Mouse (Mus musculus) hindbrain, embryonic 14.5 days (tissue): ENCODE data around the gene Cdc42se1. TPM values are rescaled to one million over a fixed set of nuclear protein-coding genes. Genes with fewer than 3 reads are reported as not detected.
A peak's percentile ranks its signal among the peaks of the same experiment; 100 is the strongest.
"Not testable (repeated sequence)": the region's sequence is repeated elsewhere in the genome, so short reads cannot be mapped to it uniquely, and the experiment has no call there.

Experiments used
- ATAC-seq: fragments of 200-750 bp; cut with Nextera tagmentation; 2 replicates; pipeline ENCODE4 v1.8.0; 2017; ENCODE audit warnings: moderate number of reproducible peaks, mild to moderate bottlenecking, moderate TSS enrichment, moderate library complexity; ENCODE audit not compliant: low FRiP score
- DNase-seq: peaks from one replicate; pipeline ENCODE4 v3.0.0-alpha.2; 2015; ENCODE audit warnings: low spot score
- H3K27ac ChIP-seq: fragments of 300-500 bp; sonication (generic); 2 replicates; pipeline ENCODE4 v1.5.1; 2014; ENCODE audit warnings: mild to moderate bottlenecking, moderate library complexity
- H3K27me3 ChIP-seq: fragments of 300-500 bp; sonication (generic); 2 replicates; pipeline ENCODE4 v1.6.1; 2014; ENCODE audit warnings: mild to moderate bottlenecking, low read length, mixed read lengths; ENCODE audit not compliant: control insufficient read depth, insufficient read depth
- H3K36me3 ChIP-seq: fragments of 300-500 bp; sonication (generic); replicated peaks from 2 replicates; pipeline ENCODE4 v1.6.1; 2014; ENCODE audit not compliant: control insufficient read depth, insufficient read depth
- H3K4me1 ChIP-seq: fragments of 300-500 bp; sonication (generic); replicated peaks from 2 replicates; pipeline ENCODE4 v1.6.1; 2014; ENCODE audit warnings: antibody characterized with exemption, low read length, mixed read lengths; ENCODE audit not compliant: control insufficient read depth, insufficient read depth
- H3K4me2 ChIP-seq: fragments of 300-500 bp; sonication (generic); replicated peaks from 2 replicates; pipeline ENCODE4 v1.6.1; 2014; ENCODE audit warnings: mild to moderate bottlenecking, moderate library complexity
- H3K4me3 ChIP-seq: fragments of 300-500 bp; sonication (generic); replicated peaks from 2 replicates; pipeline ENCODE4 v1.5.1; 2014; ENCODE audit warnings: mild to moderate bottlenecking, low read length
- H3K9ac ChIP-seq: fragments of 300-500 bp; sonication (generic); 2 replicates; pipeline ENCODE4 v1.6.1; 2014
- H3K9me3 ChIP-seq: fragments of 300-500 bp; sonication (generic); 2 replicates; pipeline ENCODE4 v1.6.1; 2016; ENCODE audit warnings: low read length; ENCODE audit not compliant: control insufficient read depth
- WGBS: fragments of 180-500 bp; shearing (Covaris S2); extraction: QIAGEN DNeasy Blood & Tissue Kit; methylation state at CpG from one replicate; pipeline ENCODE4 v1.1.7; 2014; 5-methylcytosine and 5-hydroxymethylcytosine counted together
- polyA plus RNA-seq: library from polyadenylated mRNA; unstranded; fragments of >200 nt; fragmentation: Nextera tagmentation; extraction: Ambion mirVana; gene quantifications from 2 replicates; pipeline ENCODE4 v1.2.1, GENCODE M21; 2014

The Cdc42se1 gene
- polyA plus RNA-seq, 1 experiment from 2014 or later = 65.0 TPM

DNA sequence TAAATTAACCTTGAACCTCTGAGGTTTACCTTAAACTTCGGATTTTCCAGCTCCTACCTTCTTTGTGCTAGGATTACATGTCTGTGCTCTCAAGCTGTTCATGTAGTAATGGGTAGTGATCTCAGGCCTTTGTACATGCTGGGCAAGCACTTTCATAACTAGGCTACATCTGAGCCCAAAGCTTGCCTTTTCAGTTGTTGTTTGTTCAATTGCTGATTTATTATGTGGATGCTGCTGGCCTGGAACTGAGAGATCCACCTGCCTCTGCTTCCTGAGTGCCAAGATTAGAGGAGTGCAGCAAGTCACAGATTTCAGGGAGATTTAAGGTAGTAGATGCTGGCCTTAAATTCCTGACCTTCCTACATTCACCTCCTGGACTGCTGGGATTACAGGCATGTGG, 29.4 kb upstream of the Cdc42se1 start:
- Histone ChIP-seq H3K27ac (no peak overlapping the region), H3K4me1 (no peaks in the 10 kb centered on the region), H3K9ac (no peak overlapping the region), H3K27me3 (no peaks in the 10 kb centered on the region), H3K36me3 (peaks cover 92% of the 10 kb centered on the region), H3K9me3 (no peaks in the 10 kb centered on the region), H3K4me3 (no peak overlapping the region), H3K4me2 (no peak overlapping the region)
- DNase-seq (no peak), ATAC-seq (no peak)
- WGBS = 89% methylated on average over 1 of the region's 1 CpGs

DNA sequence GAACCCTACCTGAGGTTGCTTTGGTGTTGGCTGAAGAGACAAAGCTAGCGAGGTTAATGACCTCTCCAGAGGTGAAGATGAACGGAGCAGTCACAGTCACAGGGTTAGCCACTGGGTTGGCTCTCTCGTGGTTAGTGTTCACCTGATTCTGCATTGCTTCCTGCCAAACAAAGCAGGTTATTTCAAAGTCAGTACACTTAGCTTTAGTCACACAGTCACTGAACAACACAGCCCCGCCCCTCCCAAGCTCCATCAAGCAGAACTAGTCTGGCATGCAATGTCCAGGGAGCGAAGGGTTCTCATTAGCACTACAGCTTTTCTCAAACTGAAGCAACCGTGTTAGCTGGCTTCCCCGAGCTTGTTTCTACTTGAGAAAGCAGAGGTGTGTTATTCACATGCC, 28.4 kb upstream of the Cdc42se1 start:
- Histone ChIP-seq H3K4me3 (no peak overlapping the region), H3K9me3 (no peaks in the 10 kb centered on the region), H3K36me3 (peaks cover 95% of the 10 kb centered on the region), H3K4me2 (no peak overlapping the region), H3K27me3 (no peaks in the 10 kb centered on the region), H3K9ac (no peak overlapping the region), H3K4me1 (no peaks in the 10 kb centered on the region), H3K27ac (no peak overlapping the region)
- DNase-seq (no peak), ATAC-seq (no peak)
- 81% methylated on average over 7 of the region's 7 CpGs for WGBS

DNA sequence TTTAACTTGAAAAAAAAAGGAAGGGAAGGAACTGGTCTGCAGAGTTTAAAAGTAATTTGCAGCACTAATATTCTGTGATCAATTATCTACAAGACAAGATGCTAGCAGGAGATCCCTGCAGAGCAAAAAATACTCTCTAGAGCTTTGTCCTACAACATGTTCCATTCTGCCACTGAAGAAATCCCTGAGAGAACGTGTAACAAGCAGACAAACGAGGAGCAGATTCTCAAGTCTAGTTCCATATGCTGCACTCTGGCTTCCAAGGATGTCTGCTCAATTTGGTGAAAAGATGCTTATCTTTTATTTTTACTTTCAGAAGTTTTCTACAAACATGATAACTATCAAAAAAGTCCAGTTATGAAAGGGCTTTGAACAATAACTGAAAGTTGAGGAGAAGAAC, 28.0 kb upstream of the Cdc42se1 start:
- Histone ChIP-seq H3K4me2 (no peak overlapping the region), H3K27ac (no peak overlapping the region), H3K27me3 (no peaks in the 10 kb centered on the region), H3K9ac (no peak overlapping the region), H3K4me1 (no peaks in the 10 kb centered on the region), H3K36me3 (peaks cover 95% of the 10 kb centered on the region), H3K9me3 (no peaks in the 10 kb centered on the region), H3K4me3 (no peak overlapping the region)
- DNase-seq (no peak), ATAC-seq (no peak)
- WGBS = 79% methylated on average over 2 of the region's 2 CpGs

DNA sequence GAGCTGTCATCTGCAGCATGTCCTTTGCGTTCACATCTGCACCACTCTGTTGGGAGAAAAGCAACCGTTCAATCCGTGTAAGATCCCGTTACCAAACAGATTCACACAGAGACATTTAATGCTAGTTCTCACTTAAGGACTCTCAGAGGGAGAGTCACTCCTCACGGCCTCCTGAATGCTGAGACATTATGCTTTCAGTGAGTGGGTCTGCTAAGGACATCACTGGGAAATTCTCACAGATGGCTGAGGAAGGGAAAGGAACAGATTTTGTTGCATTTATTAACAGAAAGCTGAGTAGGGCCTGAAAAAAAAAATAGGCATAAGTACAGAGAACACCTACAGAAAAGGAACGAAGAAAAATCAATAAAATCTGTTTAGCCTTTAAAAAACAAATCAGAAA, 24.7 kb upstream of the Cdc42se1 start:
- no peak overlapping the region for H3K4me2 ChIP-seq
- peaks cover 89% of the 10 kb centered on the region for H3K36me3 ChIP-seq
- H3K4me1 ChIP-seq = no peaks in the 10 kb centered on the region

DNA sequence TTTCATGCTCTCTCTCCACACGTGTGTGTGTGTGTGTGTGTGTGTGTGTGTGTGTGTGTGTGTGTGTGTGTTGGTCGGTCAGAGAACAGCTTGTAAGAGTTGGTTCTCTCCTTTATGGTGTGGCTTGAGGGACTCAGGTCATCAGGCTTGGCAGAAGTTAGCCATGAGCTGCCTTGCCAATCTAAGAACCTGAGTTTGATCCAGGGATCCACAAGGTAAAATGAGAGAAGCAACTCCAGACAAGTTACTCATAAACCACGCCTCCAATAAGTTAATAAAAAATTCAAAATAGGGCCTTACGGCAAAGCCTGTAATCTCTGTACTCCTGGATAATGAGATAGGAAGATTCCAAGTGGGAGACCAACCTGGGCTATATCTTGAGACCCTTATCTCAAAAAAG, 20.2 kb upstream of the Cdc42se1 start:
- DNase-seq = no peak
- no peak overlapping the region for H3K27ac ChIP-seq
- H3K4me2 ChIP-seq = no peak overlapping the region
- H3K9me3 ChIP-seq = no peaks in the 10 kb centered on the region
- peaks cover 54% of the 10 kb centered on the region for H3K36me3 ChIP-seq
- no peaks in the 10 kb centered on the region for H3K27me3 ChIP-seq
- H3K9ac ChIP-seq = no peak overlapping the region
- H3K4me3 ChIP-seq = no peak overlapping the region
- no peaks in the 10 kb centered on the region for H3K4me1 ChIP-seq
- no peak for ATAC-seq
- 93% methylated on average over 4 of the region's 4 CpGs for WGBS

More for the DNA sequence above, 24.7 kb upstream of the Cdc42se1 start:
- no peak overlapping the region for H3K27ac ChIP-seq
- DNase-seq (no peak), ATAC-seq (no peak)
- WGBS = 91% methylated on average over 6 of the region's 6 CpGs
- H3K27me3 ChIP-seq = no peaks in the 10 kb centered on the region
- H3K9ac ChIP-seq = no peak overlapping the region
- H3K4me3 ChIP-seq = no peak overlapping the region
- H3K9me3 ChIP-seq = no peaks in the 10 kb centered on the region

DNA sequence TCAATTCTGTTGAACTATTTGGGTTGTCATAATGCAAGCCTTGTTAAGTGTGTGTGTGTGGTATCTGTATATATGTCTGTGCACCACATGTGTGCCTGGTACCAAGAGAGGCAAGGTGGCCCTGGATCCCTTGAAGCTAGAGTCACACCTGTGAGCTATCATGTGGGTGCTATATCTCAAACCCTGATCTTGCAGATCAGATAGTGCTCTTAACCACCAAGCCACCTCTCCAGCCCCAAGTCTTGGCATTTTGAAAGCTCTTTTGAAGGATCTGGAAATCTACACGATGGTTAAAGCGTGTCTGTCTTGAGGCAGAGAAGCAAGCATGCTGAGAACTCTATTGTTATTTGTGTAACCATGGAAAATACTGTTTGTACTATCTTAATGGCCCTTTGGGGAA, 17.9 kb upstream of the Cdc42se1 start:
- H3K27me3 ChIP-seq = no peaks in the 10 kb centered on the region
- H3K9ac ChIP-seq = no peak overlapping the region
- no peak for DNase-seq
- ATAC-seq = no peak
- no peak overlapping the region for H3K27ac ChIP-seq
- H3K4me1 ChIP-seq = no peaks in the 10 kb centered on the region
- no peak overlapping the region for H3K4me3 ChIP-seq
- 52% methylated on average over 2 of the region's 2 CpGs for WGBS
- H3K9me3 ChIP-seq = no peaks in the 10 kb centered on the region
- H3K4me2 ChIP-seq = no peak overlapping the region
- peaks cover 41% of the 10 kb centered on the region for H3K36me3 ChIP-seq

DNA sequence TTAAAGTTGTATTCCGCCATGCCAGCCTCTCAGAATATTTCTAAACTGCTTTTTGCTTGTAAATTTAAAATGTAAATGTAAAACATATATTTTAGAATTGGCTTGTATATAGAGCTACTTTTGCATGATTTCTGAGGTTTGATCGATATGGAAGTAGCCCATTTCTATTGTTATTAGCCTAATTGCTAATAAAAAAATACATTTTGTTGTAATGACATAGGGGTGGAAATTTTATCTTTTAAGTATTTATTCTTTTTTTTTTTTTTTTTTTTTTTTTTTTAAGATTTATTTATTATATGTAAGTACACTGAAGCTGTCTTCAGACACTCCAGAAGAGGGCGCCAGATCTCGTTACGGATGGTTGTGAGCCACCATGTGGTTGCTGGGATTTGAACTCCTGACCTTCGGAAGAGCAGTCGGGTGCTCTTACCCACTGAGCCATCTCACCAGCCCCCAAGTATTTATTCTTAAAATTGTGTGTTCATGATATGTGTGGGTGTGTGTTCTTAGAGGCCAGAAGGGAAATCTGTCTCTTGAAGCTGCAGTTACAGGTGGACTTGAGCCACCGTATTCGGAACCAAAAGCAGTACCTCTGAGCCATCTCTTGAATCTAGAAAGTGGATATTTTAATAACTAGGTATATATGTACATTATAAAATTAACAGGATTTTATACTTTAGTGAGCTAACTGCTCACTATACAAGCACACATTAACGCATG, 15.5 kb upstream of the Cdc42se1 start:
- not testable (repeated sequence) for H3K27ac ChIP-seq, H3K9ac ChIP-seq, H3K9me3 ChIP-seq, H3K4me3 ChIP-seq, ATAC-seq, H3K4me2 ChIP-seq, H3K27me3 ChIP-seq, H3K4me1 ChIP-seq, DNase-seq
- WGBS = 94% methylated on average over 7 of the region's 10 CpGs
- H3K36me3 ChIP-seq = peaks cover 29% of the 10 kb centered on the region

DNA sequence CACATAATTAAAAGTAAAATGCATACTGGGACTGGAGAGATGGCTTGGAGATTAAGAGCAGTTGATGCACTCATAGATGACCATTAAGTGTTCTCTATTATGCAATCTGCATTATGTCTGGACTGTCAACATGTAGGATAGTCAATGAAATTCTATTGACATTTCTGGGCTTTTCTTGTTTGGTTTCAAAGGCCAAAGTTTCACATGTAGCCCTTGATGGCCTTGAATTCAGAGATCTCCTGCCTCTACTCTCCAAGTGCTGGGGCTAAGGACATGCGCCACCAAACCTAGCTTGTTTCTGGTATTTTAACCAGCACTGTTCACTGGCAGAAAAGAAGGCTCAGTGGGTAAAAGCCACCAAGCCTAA, 14.9 kb upstream of the Cdc42se1 start:
- no peaks in the 10 kb centered on the region for H3K27me3 ChIP-seq
- no peak for ATAC-seq
- WGBS = 100% methylated on average over 1 of the region's 1 CpGs

DNA sequence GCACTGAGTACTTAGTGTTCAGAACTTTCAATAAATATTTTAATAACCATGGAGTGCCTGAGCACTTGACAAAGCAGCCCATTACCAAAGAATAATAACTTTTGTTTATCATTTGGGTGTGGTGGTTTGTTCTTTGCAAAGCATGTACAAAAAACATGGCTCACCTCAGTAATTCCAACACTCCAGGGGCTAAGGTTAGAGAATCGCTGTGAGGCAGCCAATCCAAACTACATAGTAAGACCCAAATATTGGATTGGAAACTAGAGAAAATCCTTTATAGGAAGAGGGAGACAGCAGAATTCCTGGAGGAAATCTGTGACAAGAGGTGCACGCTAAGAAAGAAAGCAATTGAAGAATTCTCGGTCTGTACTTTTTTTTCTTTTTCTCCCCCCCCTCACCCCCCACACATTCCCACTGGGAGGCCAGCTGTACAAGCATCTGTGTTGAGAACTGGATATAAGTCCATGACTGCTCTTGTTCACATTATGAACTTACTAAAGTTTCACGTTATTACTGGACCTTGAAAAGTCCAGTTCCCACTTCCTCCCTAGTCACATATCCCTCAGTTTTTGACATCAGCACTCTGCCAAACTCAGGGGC, 11.8 kb upstream of the Cdc42se1 start:
- DNase-seq (no peak), ATAC-seq (no peak)
- WGBS = 26% methylated on average over 4 of the region's 4 CpGs

More for the DNA sequence above, 14.9 kb upstream of the Cdc42se1 start:
- no peaks in the 10 kb centered on the region for H3K9me3 ChIP-seq
- H3K4me3 ChIP-seq = no peak overlapping the region
- 0 out of 2 replicates have a peak, but pooled peaks cover 12% of the 10 kb centered on the region for H3K4me1 ChIP-seq
- H3K27ac ChIP-seq = no peak overlapping the region
- H3K4me2 ChIP-seq = no peak overlapping the region
- peaks cover 25% of the 10 kb centered on the region for H3K36me3 ChIP-seq
- no peak for DNase-seq
- no peak overlapping the region for H3K9ac ChIP-seq

More for the DNA sequence above, 11.8 kb upstream of the Cdc42se1 start:
- H3K36me3 ChIP-seq = peaks cover 47% of the 10 kb centered on the region
- H3K9ac ChIP-seq = peak overlapping the region; percentile 92
- H3K27ac ChIP-seq = peak overlapping the region; percentile 93
- H3K9me3 ChIP-seq = no peaks in the 10 kb centered on the region
- H3K4me2 ChIP-seq = peak overlapping the region; percentile 68
- peak overlapping the region; percentile 66 for H3K4me3 ChIP-seq
- no peaks in the 10 kb centered on the region for H3K27me3 ChIP-seq
- H3K4me1 ChIP-seq = 0 out of 2 replicates have a peak, but pooled peaks cover 12% of the 10 kb centered on the region
